Mouse (Mus musculus): ENCODE measurements around the gene Tm7sf3.

DNA sequence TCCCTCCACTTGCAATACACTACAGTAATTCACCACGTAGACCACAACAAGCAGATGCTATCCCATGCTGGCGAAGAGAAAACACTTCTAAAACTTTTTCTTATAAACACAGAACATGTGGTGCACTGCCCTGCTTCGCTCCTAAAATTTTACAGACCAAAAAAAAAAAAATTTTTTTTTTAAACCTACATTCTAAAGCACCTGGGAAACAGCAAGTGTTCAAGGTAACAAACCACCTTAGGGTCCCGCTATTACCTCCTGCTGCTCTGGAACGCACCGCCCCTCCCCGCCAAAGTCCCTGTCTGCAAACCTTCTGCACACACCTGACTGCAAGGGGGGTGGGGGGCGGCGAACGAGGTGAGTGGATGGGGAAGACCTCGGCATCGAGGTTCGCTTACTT lies 65.7 kb downstream of the Tm7sf3 start, which contains the start of gene Fgfr1op2:
- TF ChIP-seq EP300 (IDR thresholded peaks at IDR 0.05; ENCODE audit: low read depth) (no peak), CTCF (IDR thresholded peaks at IDR 0.05; ENCODE audit: low read depth) (no peak)
